Mouse (Mus musculus) embryonic facial prominence, embryonic 11.5 days (tissue): Measurements from ENCODE around the gene Map4k2. TPM values are rescaled to one million over a fixed set of nuclear protein-coding genes. Genes with fewer than 3 reads are reported as not detected.

Source experiments
- ATAC-seq: fragments of 200-750 bp; cut with Nextera tagmentation; replicated peaks from 2 replicates; pipeline ENCODE4 v1.8.0; 2017; ENCODE audit warnings: low read depth; ENCODE audit not compliant: insufficient number of reproducible peaks, low FRiP score, low TSS enrichment
- DNase-seq: peaks from one replicate; pipeline ENCODE4 v3.0.0-alpha.2; 2015; ENCODE audit warnings: low spot score
- H3K27ac ChIP-seq: fragments of 300-500 bp; sonication (generic); replicated peaks from 2 replicates; pipeline ENCODE4 v1.5.1; 2014; ENCODE audit warnings: mild to moderate bottlenecking, low read depth, low read length, control low read depth
- H3K27me3 ChIP-seq: fragments of 300-500 bp; sonication (generic); 2 replicates; pipeline ENCODE4 v1.6.1; 2014; ENCODE audit warnings: mild to moderate bottlenecking, low read length, moderate library complexity, mixed read lengths; ENCODE audit not compliant: control insufficient read depth, insufficient read depth
- H3K36me3 ChIP-seq: fragments of 300-500 bp; sonication (generic); replicated peaks from 2 replicates; pipeline ENCODE4 v1.6.1; 2014; ENCODE audit warnings: low read depth, mild to moderate bottlenecking, low read length, moderate library complexity, mixed read lengths; ENCODE audit not compliant: control insufficient read depth, insufficient read depth
- H3K4me1 ChIP-seq: fragments of 300-500 bp; sonication (generic); 2 replicates; pipeline ENCODE4 v1.6.1; 2014; ENCODE audit warnings: low read length, mixed read lengths; ENCODE audit not compliant: control insufficient read depth, insufficient read depth
- H3K4me2 ChIP-seq: fragments of 300-500 bp; sonication (generic); 2 replicates; pipeline ENCODE4 v1.6.1; 2014; ENCODE audit warnings: low read depth, mild to moderate bottlenecking, control low read depth, low read length, moderate library complexity
- H3K4me3 ChIP-seq: fragments of 300-500 bp; sonication (generic); 2 replicates; pipeline ENCODE4 v1.5.1; 2014; ENCODE audit warnings: low read depth, low read length, control low read depth
- H3K9ac ChIP-seq: fragments of 300-500 bp; sonication (generic); replicated peaks from 2 replicates; pipeline ENCODE4 v1.6.1; 2014; ENCODE audit warnings: mild to moderate bottlenecking, control low read depth, low read length
- H3K9me3 ChIP-seq: fragments of 300-500 bp; sonication (generic); replicated peaks from 2 replicates; pipeline ENCODE4 v1.6.1; 2016; ENCODE audit warnings: mild to moderate bottlenecking, low read length, inconsistent platforms, mixed read lengths; ENCODE audit not compliant: control insufficient read depth
- WGBS: fragments of 180-500 bp; shearing (Covaris S2); extraction: QIAGEN DNeasy Blood & Tissue Kit; methylation state at CpG from one replicate; pipeline ENCODE4 v1.1.7; 2014; 5-methylcytosine and 5-hydroxymethylcytosine counted together
- polyA plus RNA-seq: library from polyadenylated mRNA; unstranded; fragments of >200 nt; fragmentation: Nextera tagmentation; extraction: Ambion mirVana; gene quantifications from 2 replicates; pipeline ENCODE4 v1.2.1, GENCODE M21; 2014

Map4k2 gene
- polyA plus RNA-seq, result 5.6 and 6.4 TPM in 2 replicates

- H3K27ac ChIP-seq, result peak within 1 kb of the TSS; percentile 59
These were observed at the start of gene Map4k2 for GRCm38 (mm10) chr19:6340524-6341452. Gene Map4k2, plus strand, starts transcription at chr19:6341135.

DNA sequence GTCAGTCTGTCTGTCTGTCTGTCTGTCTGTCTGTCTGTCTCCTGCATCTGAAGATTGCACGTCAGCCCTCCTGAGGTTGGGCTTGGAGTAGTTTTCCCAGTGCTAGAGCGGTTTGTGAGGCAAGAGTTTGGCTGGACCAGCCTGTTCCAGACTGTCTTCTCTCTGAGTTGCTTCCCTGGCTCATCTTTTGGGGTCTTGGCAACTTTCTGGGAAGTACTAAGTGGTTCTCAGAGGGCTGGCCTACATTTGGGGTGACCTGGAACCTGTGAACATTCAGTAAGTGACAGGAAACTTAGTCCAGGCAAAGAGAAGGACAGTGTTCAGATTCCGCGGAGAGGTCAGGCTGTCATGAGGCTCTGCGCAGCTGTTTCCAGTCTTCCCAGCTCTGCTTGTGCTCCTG, 48.7 kb upstream of the Map4k2 start:
- WGBS, result 88% methylated on average over 5 of the region's 5 CpGs
- H3K4me2 ChIP-seq, result no peak overlapping the region
- no peaks in the 10 kb centered on the region for H3K4me1 ChIP-seq
- no peak for ATAC-seq
- H3K27me3 ChIP-seq, result no peaks in the 10 kb centered on the region
- H3K27ac ChIP-seq, result no peak overlapping the region
- no peak overlapping the region for H3K4me3 ChIP-seq
- peaks cover 3% of the 10 kb centered on the region for H3K36me3 ChIP-seq
- no peak overlapping the region for H3K9ac ChIP-seq
- no peak for DNase-seq
- H3K9me3 ChIP-seq, result no peaks in the 10 kb centered on the region

More at GRCm38 (mm10) chr19:6340524-6341452, at the start of gene Map4k2:
- H3K9me3 ChIP-seq, result no peaks in the 10 kb centered on the region
- H3K9ac ChIP-seq, result peak within 1 kb of the TSS; percentile 74
- 9% methylated on average over 48 of the region's 72 CpGs for WGBS
- peak within 1 kb of the TSS; percentile 90 for H3K4me2 ChIP-seq
- H3K27me3 ChIP-seq, result no peaks in the 10 kb centered on the region
- peaks cover 9% of the 10 kb centered on the region for H3K4me1 ChIP-seq
- H3K36me3 ChIP-seq, result peaks cover 7% of the 10 kb centered on the region
- peak within 1 kb of the TSS; percentile 66 for H3K4me3 ChIP-seq
- peak; percentile 30; the same call in 1 of the 2 replicates for ATAC-seq
- peak; percentile 81 for DNase-seq

DNA sequence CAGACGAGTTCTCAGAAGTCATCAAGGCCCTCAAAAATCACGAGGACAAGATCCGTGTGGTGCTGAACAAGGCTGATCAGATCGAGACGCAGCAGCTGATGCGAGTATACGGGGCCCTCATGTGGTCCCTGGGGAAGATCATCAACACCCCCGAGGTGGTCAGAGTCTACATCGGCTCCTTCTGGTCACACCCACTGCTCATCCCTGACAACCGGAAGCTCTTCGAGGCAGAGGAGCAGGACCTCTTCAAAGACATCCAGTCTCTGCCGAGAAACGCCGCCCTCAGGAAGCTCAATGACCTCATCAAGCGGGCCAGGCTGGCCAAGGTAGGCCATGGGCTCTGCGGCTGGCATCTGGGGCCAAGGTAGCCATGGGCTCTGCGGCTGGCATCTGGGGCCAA, 46.6 kb upstream of the Map4k2 start:
- ATAC-seq (no peak), DNase-seq (no peak)
- Histone ChIP-seq H3K4me1 (no peaks in the 10 kb centered on the region), H3K4me2 (no peak overlapping the region), H3K4me3 (no peak overlapping the region), H3K9ac (no peak overlapping the region), H3K36me3 (peaks cover 12% of the 10 kb centered on the region), H3K27ac (no peak overlapping the region), H3K27me3 (no peaks in the 10 kb centered on the region), H3K9me3 (no peaks in the 10 kb centered on the region)
- 95% methylated on average over 17 of the region's 17 CpGs for WGBS

GRCm38 (mm10) chr19:6296551-6297210, 44.3 kb upstream of the Map4k2 start:
- H3K9ac ChIP-seq, result no peak overlapping the region
- no peaks in the 10 kb centered on the region for H3K9me3 ChIP-seq
- WGBS, result 91% methylated on average over 5 of the region's 5 CpGs
- no peaks in the 10 kb centered on the region for H3K4me1 ChIP-seq
- H3K4me2 ChIP-seq, result no peak overlapping the region
- no peak overlapping the region for H3K4me3 ChIP-seq
- peaks cover 12% of the 10 kb centered on the region for H3K36me3 ChIP-seq
- no peak overlapping the region for H3K27ac ChIP-seq
- ATAC-seq, result no peak
- DNase-seq, result no peak
- H3K27me3 ChIP-seq, result no peaks in the 10 kb centered on the region

DNA sequence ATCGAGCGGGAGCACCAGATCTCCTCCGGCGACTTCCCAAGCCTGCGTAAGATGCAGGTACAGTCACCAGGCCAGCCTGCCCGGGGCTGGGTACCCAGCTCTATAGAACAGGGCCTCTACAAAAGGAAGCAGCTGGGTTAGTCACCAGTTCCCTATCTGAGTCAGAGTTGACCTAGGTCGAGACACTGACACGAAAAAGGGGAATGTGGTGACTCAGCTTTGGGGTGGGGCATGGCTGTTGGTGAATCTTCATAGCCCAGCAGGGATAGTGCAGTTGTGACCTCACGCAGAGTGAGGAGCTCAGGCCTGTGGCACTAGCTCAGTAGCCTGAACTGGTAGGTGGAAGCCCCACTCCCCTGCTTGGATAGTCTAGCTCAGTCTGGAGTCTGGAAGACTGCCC, 43.3 kb upstream of the Map4k2 start:
- DNase-seq, result no peak
- WGBS, result 91% methylated on average over 9 of the region's 9 CpGs
- no peak for ATAC-seq
- H3K36me3 ChIP-seq, result peaks cover 12% of the 10 kb centered on the region
- no peaks in the 10 kb centered on the region for H3K4me1 ChIP-seq
- no peak overlapping the region for H3K4me3 ChIP-seq
- no peak overlapping the region for H3K4me2 ChIP-seq
- H3K9me3 ChIP-seq, result no peaks in the 10 kb centered on the region
- H3K27ac ChIP-seq, result no peak overlapping the region
- H3K27me3 ChIP-seq, result no peaks in the 10 kb centered on the region
- H3K9ac ChIP-seq, result no peak overlapping the region

- no peak overlapping the region for H3K4me2 ChIP-seq
- H3K27ac ChIP-seq, result no peak overlapping the region
- H3K9me3 ChIP-seq, result no peaks in the 10 kb centered on the region
- DNase-seq (no peak), ATAC-seq (no peak)
- H3K36me3 ChIP-seq, result peaks cover 12% of the 10 kb centered on the region
- no peaks in the 10 kb centered on the region for H3K4me1 ChIP-seq
- H3K4me3 ChIP-seq, result no peak overlapping the region
- WGBS, result 73% methylated on average over 4 of the region's 4 CpGs
- H3K9ac ChIP-seq, result no peak overlapping the region; the same call in 1 of the 2 replicates
- no peaks in the 10 kb centered on the region for H3K27me3 ChIP-seq
These were observed 41.9 kb upstream of the Map4k2 start for GRCm38 (mm10) chr19:6299003-6299402.

DNA sequence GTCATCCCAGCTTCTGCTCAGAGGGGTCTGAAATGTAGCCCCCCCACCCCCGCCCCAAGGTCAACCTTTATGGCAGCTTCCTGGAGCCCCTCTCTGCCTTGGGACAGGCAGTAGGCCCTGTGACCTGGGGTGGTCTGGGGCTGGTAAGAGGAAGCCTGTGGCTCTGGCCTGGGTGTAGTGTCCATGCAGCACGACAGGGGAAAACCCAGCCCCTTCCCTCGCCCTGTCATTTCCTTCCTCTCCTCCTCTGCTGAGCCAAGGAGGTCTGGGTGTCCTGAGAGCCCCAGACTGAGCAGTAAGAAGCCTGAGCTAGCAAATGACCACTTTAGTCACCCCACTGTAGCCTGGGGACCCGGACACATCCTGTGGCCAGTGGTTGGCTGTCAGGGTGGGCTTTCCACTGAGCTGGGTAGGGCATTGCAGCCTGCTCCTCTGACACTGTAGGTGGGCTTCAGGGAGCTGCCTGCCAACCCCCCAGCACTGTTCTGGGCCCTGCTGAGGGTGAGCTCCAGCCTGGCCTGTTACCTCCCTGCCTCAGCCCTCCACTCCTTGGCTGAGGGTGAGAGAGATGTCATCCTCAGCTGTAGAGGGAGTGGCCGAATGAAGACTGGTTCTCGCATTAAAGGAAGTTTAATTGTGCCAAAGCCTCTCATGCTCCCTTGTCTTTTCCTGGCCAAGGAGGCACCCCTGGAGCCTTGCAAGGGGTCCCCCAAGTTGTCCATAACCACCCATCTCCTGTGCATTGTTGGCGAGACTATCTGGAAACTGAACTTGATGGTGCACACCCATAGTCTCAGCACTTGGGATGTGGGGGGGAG, 41.3 kb upstream of the Map4k2 start:
- no peaks in the 10 kb centered on the region for H3K9me3 ChIP-seq
- peaks cover 12% of the 10 kb centered on the region for H3K36me3 ChIP-seq
- no peak overlapping the region for H3K4me3 ChIP-seq
- no peak overlapping the region for H3K4me2 ChIP-seq
- H3K27me3 ChIP-seq, result no peaks in the 10 kb centered on the region
- no peak overlapping the region for H3K27ac ChIP-seq
- H3K4me1 ChIP-seq, result no peaks in the 10 kb centered on the region
- no peak for DNase-seq
- no peak for ATAC-seq
- no peak overlapping the region; the same call in 1 of the 2 replicates for H3K9ac ChIP-seq
- WGBS, result 87% methylated on average over 7 of the region's 7 CpGs
